Mouse (Mus musculus) midbrain, postnatal 0 days (tissue): Measurements from ENCODE around the gene 1190005I06Rik. TPM values are rescaled to one million over a fixed set of nuclear protein-coding genes. Genes with fewer than 3 reads are reported as not detected.

ENCODE experiments used
- ATAC-seq: fragments of 200-750 bp; cut with Nextera tagmentation; 2 replicates; pipeline ENCODE4 v1.8.0; 2017; ENCODE audit warnings: moderate number of reproducible peaks, mild to moderate bottlenecking, moderate TSS enrichment, moderate library complexity; ENCODE audit not compliant: low FRiP score
- DNase-seq: peaks from one replicate; pipeline ENCODE4 v3.0.0-alpha.2; 2015; ENCODE audit warnings: low spot score
- H3K27ac ChIP-seq: fragments of 300-500 bp; sonication (generic); 2 replicates; pipeline ENCODE4 v1.5.1; 2014; ENCODE audit warnings: low read depth, mild to moderate bottlenecking, low read length, mixed read lengths
- H3K27me3 ChIP-seq: fragments of 300-500 bp; sonication (generic); 2 replicates; pipeline ENCODE4 v1.6.1; 2014; ENCODE audit warnings: low read length, control low read depth, mixed read lengths; ENCODE audit not compliant: insufficient read depth
- H3K36me3 ChIP-seq: fragments of 300-500 bp; sonication (generic); 2 replicates; pipeline ENCODE4 v1.6.1; 2014; ENCODE audit warnings: low read length, control low read depth, mixed read lengths; ENCODE audit not compliant: insufficient read depth
- H3K4me1 ChIP-seq: fragments of 300-500 bp; sonication (generic); 2 replicates; pipeline ENCODE4 v1.6.1; 2014; ENCODE audit warnings: mild to moderate bottlenecking, control low read depth, antibody characterized with exemption, low read length, mixed read lengths; ENCODE audit not compliant: insufficient read depth
- H3K4me2 ChIP-seq: fragments of 300-500 bp; sonication (generic); 2 replicates; pipeline ENCODE4 v1.6.1; 2014; ENCODE audit warnings: low read depth, mild to moderate bottlenecking, low read length, mixed read lengths; ENCODE audit not compliant: poor library complexity, severe bottlenecking
- H3K4me3 ChIP-seq: fragments of 300-500 bp; sonication (generic); 2 replicates; pipeline ENCODE4 v1.5.1; 2014; ENCODE audit warnings: low read depth, mild to moderate bottlenecking, low read length, moderate library complexity
- H3K9ac ChIP-seq: fragments of 300-500 bp; sonication (generic); replicated peaks from 2 replicates; pipeline ENCODE4 v1.6.1; 2014; ENCODE audit warnings: mild to moderate bottlenecking, low read length, moderate library complexity, mixed read lengths; ENCODE audit not compliant: poor library complexity, severe bottlenecking
- H3K9me3 ChIP-seq: fragments of 300-500 bp; sonication (generic); 2 replicates; pipeline ENCODE4 v1.6.1; 2016; ENCODE audit warnings: low read length, control low read depth
- CTCF ChIP-seq: IDR thresholded peaks from 2 replicates; pipeline ENCODE4 v1.5.1; 2016; ENCODE audit warnings: antibody characterized with exemption, mild to moderate bottlenecking
- WGBS: fragments of 180-500 bp; shearing (Covaris S2); extraction: QIAGEN DNeasy Blood & Tissue Kit; methylation state at CpG from one replicate; pipeline ENCODE4 v1.1.7; 2014; 5-methylcytosine and 5-hydroxymethylcytosine counted together
- polyA plus RNA-seq: library from polyadenylated mRNA; unstranded; fragments of >200 nt; fragmentation: Nextera tagmentation; extraction: Ambion mirVana; gene quantifications from 2 replicates; pipeline ENCODE4 v1.2.1, GENCODE M21; 2015
- total RNA-seq: library from RNA; depleted of rRNA; stranded (reverse); fragments of >200 nt; gene quantifications from 2 replicates; pipeline ENCODE4 v1.2.3, GENCODE M21; 2014

The 1190005I06Rik gene
- total and polyA plus RNA-seq, 2 experiments from 2014 or later, result 25.4 to 30.9 TPM

- peaks cover 44% of the 10 kb centered on the region for H3K36me3 ChIP-seq
- DNase-seq (no peak), ATAC-seq (no peak)
- H3K9me3 ChIP-seq, result no peaks in the 10 kb centered on the region
- no peak overlapping the region for H3K4me2 ChIP-seq
- no peak for TF ChIP-seq CTCF
- no peak overlapping the region for H3K4me3 ChIP-seq
- H3K27ac ChIP-seq, result no peak overlapping the region
- H3K4me1 ChIP-seq, result no peaks in the 10 kb centered on the region
- H3K27me3 ChIP-seq, result no peaks in the 10 kb centered on the region
- 93% methylated on average over 16 of the region's 16 CpGs for WGBS
- no peak overlapping the region for H3K9ac ChIP-seq
Measured at GRCm38 (mm10) chr8:120672626-120673229, 25.3 kb upstream of the 1190005I06Rik start.

GRCm38 (mm10) chr8:120671775-120672174 lies 24.3 kb upstream of the 1190005I06Rik start:
- Histone ChIP-seq H3K4me2 (no peak overlapping the region), H3K27me3 (no peaks in the 10 kb centered on the region), H3K36me3 (peaks cover 44% of the 10 kb centered on the region), H3K4me3 (no peak overlapping the region), H3K27ac (no peak overlapping the region), H3K9ac (no peak overlapping the region), H3K4me1 (peaks cover 3% of the 10 kb centered on the region; the same call in 1 of the 2 replicates), H3K9me3 (no peaks in the 10 kb centered on the region)
- no peak for TF ChIP-seq CTCF
- no peak for DNase-seq
- ATAC-seq, result no peak
- 61% methylated on average over 6 of the region's 6 CpGs for WGBS

GRCm38 (mm10) chr8:120668374-120668905 lies 21.0 kb upstream of the 1190005I06Rik start, which contains the start of gene Emc8:
Gene Emc8, minus strand, starts transcription at chr8:120668573.
- H3K4me1 ChIP-seq, result peaks cover 21% of the 10 kb centered on the region
- no peaks in the 10 kb centered on the region for H3K9me3 ChIP-seq
- H3K27me3 ChIP-seq, result no peaks in the 10 kb centered on the region
- DNase-seq (no peak), ATAC-seq (no peak)
- H3K36me3 ChIP-seq, result peaks cover 33% of the 10 kb centered on the region
- peak within 1 kb of the TSS; percentile 91 for H3K4me2 ChIP-seq
- H3K27ac ChIP-seq, result peak within 1 kb of the TSS; percentile 90
- peak within 1 kb of the TSS; percentile 97 for H3K4me3 ChIP-seq
- under 1% methylated on average over 49 of the region's 51 CpGs for WGBS
- peak within 1 kb of the TSS; percentile 91 for H3K9ac ChIP-seq
- TF ChIP-seq CTCF, result no peak

GRCm38 (mm10) chr8:120667561-120668373 lies 20.3 kb upstream of the 1190005I06Rik start, which contains the start of the genes Gm27021 and Cox4i1:
Gene Gm27021, minus strand, starts transcription at chr8:120668079.
Gene Cox4i1, plus strand, starts transcription at chr8:120668222.
- peaks cover 26% of the 10 kb centered on the region for H3K36me3 ChIP-seq
- H3K27ac ChIP-seq, result peak within 1 kb of the TSS; percentile 90
- H3K9ac ChIP-seq, result peak within 1 kb of the TSS; percentile 91
- TF ChIP-seq CTCF, result peak; percentile 19; the same call in 1 of the 2 replicates
- H3K4me2 ChIP-seq, result peak within 1 kb of the TSS; percentile 91
- DNase-seq (peak; percentile 95), ATAC-seq (peak; percentile 94)
- H3K4me3 ChIP-seq, result peak within 1 kb of the TSS; percentile 97
- no peaks in the 10 kb centered on the region for H3K27me3 ChIP-seq
- H3K9me3 ChIP-seq, result no peaks in the 10 kb centered on the region
- under 1% methylated on average over 77 of the region's 105 CpGs for WGBS
- peaks cover 21% of the 10 kb centered on the region for H3K4me1 ChIP-seq

DNA sequence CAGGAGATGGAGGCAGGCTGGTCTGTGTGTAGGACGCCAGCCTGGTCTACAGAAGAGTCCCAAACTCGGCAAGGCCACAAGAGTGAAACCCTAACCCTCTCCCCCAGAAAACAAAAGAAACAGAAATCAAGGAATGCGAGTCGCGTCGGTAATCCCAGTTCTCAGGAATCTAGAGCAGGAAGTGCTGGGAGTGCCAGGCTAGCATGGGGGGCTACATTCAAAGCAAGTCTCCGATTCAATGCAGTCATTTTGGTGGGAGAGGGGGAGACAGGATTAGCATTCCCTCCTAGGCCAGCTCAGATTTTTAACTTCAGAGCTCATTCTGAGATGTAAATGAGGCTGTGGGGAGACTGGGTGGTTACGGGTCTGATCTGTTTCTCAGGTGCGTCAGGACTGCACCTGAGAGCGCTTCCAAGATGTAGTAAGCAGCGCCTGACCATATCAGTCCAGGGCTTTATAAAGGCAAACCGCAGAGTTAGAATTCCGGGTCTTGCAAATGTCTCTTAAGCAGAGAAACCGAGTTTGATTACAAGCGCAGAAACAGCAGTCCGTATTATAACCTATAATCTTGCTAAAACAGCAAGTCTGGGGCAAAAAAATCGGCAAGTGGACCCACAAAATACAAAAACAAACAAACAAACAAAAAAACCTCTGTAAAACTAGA lies 19.5 kb upstream of the 1190005I06Rik start:
- peaks cover 21% of the 10 kb centered on the region for H3K4me1 ChIP-seq
- 2% methylated on average over 17 of the region's 17 CpGs for WGBS
- DNase-seq, result no peak

More for the DNA sequence above, 19.5 kb upstream of the 1190005I06Rik start:
- TF ChIP-seq CTCF, result no peak
- Histone ChIP-seq H3K9me3 (no peaks in the 10 kb centered on the region), H3K36me3 (peaks cover 19% of the 10 kb centered on the region), H3K27ac (peak overlapping the region; percentile 90), H3K9ac (peak overlapping the region; percentile 87), H3K4me3 (peak overlapping the region; percentile 97), H3K4me2 (peak overlapping the region; percentile 78), H3K27me3 (no peaks in the 10 kb centered on the region)
- no peak for ATAC-seq
